Mouse (Mus musculus): ENCODE measurements around the gene Dscaml1. TPM values are rescaled to one million over a fixed set of nuclear protein-coding genes. Genes with fewer than 3 reads are reported as not detected.

Dscaml1 gene
- 1.6 TPM for polyA plus RNA-seq (2014; fragmentation: Illumina TruSeq; extraction: RNeasy Lipid Tissue Mini Kit (QIAGEN cat#74804); ENCODE audit: low read depth, low replicate concordance)

GRCm38 (mm10) chr9:45426456-45426855, at the start of gene Dscaml1:
TSS of gene Dscaml1 (plus strand) at chr9:45426628.

GRCm38 (mm10) chr9:45399434-45399833, 27.0 kb upstream of the Dscaml1 start, which contains the start of gene Fxyd2:
TSS of gene Fxyd2 (plus strand) at chr9:45399669.

Other genes starting within 250 kb of the Dscaml1 start
- gene BC049352, start 244.6 kb upstream of the Dscaml1 start, polyA plus RNA-seq (2014; fragmentation: Illumina TruSeq; extraction: RNeasy Lipid Tissue Mini Kit (QIAGEN cat#74804); ENCODE audit: low read depth, low replicate concordance), result not detected
- gene Tmprss4, start 222.5 kb upstream of the Dscaml1 start, polyA plus RNA-seq (2014; fragmentation: Illumina TruSeq; extraction: RNeasy Lipid Tissue Mini Kit (QIAGEN cat#74804); ENCODE audit: low read depth, low replicate concordance), result 0.67 TPM
- gene Il10ra, start 157.5 kb upstream of the Dscaml1 start, polyA plus RNA-seq (2014; fragmentation: Illumina TruSeq; extraction: RNeasy Lipid Tissue Mini Kit (QIAGEN cat#74804); ENCODE audit: low read depth, low replicate concordance), result 8.3 TPM
- 1.2 TPM for gene Tmprss13, start 107.5 kb upstream of the Dscaml1 start, polyA plus RNA-seq (2014; fragmentation: Illumina TruSeq; extraction: RNeasy Lipid Tissue Mini Kit (QIAGEN cat#74804); ENCODE audit: low read depth, low replicate concordance)
- 36.6 TPM for gene Fxyd6, start 56.4 kb upstream of the Dscaml1 start, polyA plus RNA-seq (2014; fragmentation: Illumina TruSeq; extraction: RNeasy Lipid Tissue Mini Kit (QIAGEN cat#74804); ENCODE audit: low read depth, low replicate concordance)
- gene Fxyd2, start 27.0 kb upstream of the Dscaml1 start, polyA plus RNA-seq (2014; fragmentation: Illumina TruSeq; extraction: RNeasy Lipid Tissue Mini Kit (QIAGEN cat#74804); ENCODE audit: low read depth, low replicate concordance), result 22.1 TPM